In the genomic region with DNA sequence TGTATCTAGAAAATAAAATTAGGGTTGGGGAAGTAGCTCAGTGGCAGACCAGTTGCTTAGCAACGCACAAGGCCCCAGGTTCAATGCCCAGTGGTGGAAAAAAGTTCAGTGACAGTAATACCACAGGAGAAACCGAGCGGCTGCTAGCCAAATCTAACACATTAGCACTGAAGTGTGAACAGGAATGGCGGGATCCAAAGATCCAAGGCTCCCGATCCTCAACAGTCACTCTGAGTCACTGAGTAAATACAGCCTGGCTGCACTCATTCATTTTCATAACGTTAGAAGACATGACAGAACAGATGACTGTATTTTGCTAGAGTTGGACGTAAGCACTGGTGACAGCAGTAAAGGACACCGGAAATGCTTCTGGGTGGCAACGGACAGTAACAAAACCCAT, we compare ENCODE assay signal across 1 mouse cellular context.
TF ChIP-seq lines count a peak whose summit lies in the region.

No protein-coding gene starts in this region.

TF ChIP-seq in C2C12, 6 proteins besides CTCF, POLR2A, EP300 and RAD21:
- TF ChIP-seq FOSL1 (IDR thresholded peaks at IDR 0.05; ENCODE audit: insufficient read depth, low read length, poor library complexity, severe bottlenecking) (peak; percentile 56), MYOD1 (IDR thresholded peaks at IDR 0.05; ENCODE audit: control insufficient read depth, insufficient read length, low read depth) (no peak)
TF ChIP-seq in C2C12: peak in this region for 1.
